Mouse (Mus musculus): ENCODE results near the gene Gm29609.

DNA sequence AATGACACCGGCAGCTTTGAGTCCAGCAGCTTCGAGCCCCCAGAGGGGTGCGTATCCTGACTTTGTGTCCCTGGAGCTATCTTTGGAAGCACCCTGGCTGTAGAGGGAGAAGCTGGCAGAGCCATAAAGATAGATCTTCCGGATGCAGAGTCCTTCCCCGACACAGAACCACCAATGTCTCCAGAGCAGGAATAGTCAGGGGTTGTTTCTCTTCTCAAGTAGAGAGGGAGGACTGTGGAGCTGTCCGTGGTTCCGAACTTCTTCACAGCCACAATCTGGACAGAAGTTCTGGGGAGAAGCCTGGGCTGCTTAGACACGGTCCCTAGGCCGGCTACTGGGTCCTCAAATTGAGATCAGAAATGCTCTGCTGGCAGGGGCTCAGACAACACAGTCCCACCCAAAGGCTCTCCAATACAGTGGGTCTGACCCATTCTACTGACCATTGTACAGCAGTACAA is 40.7 kb downstream of the Gm29609 start:
- TF ChIP-seq POLR2A (IDR thresholded peaks at IDR 0.05; ENCODE audit: insufficient read depth, low read depth, low read length): no peak
- no peak for TF ChIP-seq CTCF (IDR thresholded peaks at IDR 0.05)
- no peak for TF ChIP-seq EP300 (IDR thresholded peaks at IDR 0.05; ENCODE audit: insufficient read depth, low read depth, low read length)

All from heart, adult 2 months (tissue).